Mouse (Mus musculus): ENCODE measurements around the gene Psme3. TPM values are rescaled to one million over a fixed set of nuclear protein-coding genes. Genes with fewer than 3 reads are reported as not detected.

Gene Psme3
- total and polyA plus RNA-seq, 2 experiments from 2014 or later = 74.0 to 76.5 TPM

DNA sequence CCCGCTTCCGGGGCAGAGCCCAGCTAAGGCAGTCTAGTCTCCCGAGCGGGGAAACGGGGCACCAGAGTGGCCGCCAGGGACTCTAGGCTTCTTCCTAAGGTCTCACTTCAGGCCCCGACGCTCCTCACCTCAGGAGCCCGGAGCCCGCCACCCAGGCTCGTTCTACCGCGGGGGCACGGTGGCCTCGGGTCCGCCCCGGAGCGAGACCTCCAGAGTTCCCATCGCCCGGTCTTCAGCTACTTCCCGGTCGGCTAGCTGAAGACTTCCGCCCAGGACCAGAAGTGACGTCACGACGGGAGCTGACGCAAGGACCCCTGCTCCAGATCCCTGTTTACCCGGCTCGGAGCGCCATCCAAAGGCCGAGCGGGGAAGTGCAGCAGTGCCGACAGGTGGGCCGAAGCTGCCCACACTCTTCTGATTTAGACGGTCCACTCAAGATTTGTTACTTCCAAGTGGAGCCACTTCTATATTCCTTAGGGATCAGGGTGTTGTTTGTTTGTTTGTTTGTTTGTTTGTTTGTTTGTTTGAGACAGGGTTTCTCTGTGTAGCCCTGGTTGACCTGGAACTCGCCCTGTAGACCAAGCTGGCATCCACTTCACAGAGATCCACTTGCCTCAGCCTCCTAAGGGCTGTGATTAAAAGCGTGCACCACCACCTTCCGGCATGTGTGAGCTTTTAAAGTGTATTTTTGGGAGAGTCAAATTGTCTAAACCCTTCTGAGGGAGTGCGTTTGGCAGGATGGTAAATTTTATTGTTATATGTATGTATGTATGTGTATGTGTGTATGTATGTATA lies 13.8 kb upstream of the Psme3 start, which contains the start of gene Becn1:
Becn1 (minus strand) TSS at position 283 of the 795 bp plus-strand sequence.
- Histone ChIP-seq H3K4me3 (ENCODE audit: low read depth, low read length) (peak within 1 kb of the TSS; percentile 86), H3K4me1 (ENCODE audit: insufficient read depth, low read length) (peaks cover 6% of the 10 kb centered on the region; the same call in 1 of the 2 replicates), H3K27me3 (ENCODE audit: insufficient read depth, low read length) (no peaks in the 10 kb centered on the region), H3K27ac (ENCODE audit: low read depth, low read length) (peak within 1 kb of the TSS; percentile 55), H3K9ac (replicated peaks; ENCODE audit: low read length, poor library complexity, severe bottlenecking) (peak within 1 kb of the TSS; percentile 88), H3K36me3 (ENCODE audit: insufficient read depth, low read length) (peaks cover 11% of the 10 kb centered on the region; the same call in 1 of the 2 replicates), H3K4me2 (ENCODE audit: low read depth, low read length, poor library complexity, severe bottlenecking) (peak within 1 kb of the TSS; percentile 96), H3K9me3 (ENCODE audit: low read length) (no peaks in the 10 kb centered on the region)
- WGBS = 7% methylated on average over 39 of the region's 39 CpGs
- peak; percentile 92 for ATAC-seq (ENCODE audit: low FRiP score)
- peak; percentile 94 for TF ChIP-seq CTCF (IDR thresholded peaks at IDR 0.05)
- peak; percentile 97 for DNase-seq (ENCODE audit: low spot score)

DNA sequence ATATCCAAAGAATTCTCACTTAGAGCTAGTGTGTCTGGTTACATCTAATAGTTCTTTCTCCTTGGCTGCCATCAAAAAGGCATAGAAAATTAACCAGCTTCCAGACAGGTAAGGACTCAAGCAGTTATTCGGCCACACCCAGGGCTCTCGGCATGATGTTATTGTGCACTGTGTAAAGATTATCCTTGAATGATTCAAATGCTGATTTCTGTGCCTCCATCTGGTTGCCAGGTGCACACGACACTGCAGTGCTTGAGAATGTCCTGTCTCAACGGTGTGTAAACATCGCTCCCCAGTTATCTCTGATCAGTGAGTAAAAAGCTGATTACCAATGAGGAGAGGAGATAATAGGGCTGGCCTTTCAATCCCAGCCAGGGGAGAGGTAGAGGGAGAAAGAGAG lies 8.3 kb upstream of the Psme3 start:
- 35% methylated on average over 5 of the region's 5 CpGs for WGBS
- no peak for DNase-seq (ENCODE audit: low spot score)
- no peak overlapping the region for H3K9ac ChIP-seq (replicated peaks; ENCODE audit: low read length, poor library complexity, severe bottlenecking)
- no peak for TF ChIP-seq CTCF (IDR thresholded peaks at IDR 0.05)
- no peaks in the 10 kb centered on the region for H3K27me3 ChIP-seq (ENCODE audit: insufficient read depth, low read length)
- H3K4me1 ChIP-seq (ENCODE audit: insufficient read depth, low read length) = no peaks in the 10 kb centered on the region
- no peaks in the 10 kb centered on the region for H3K36me3 ChIP-seq (ENCODE audit: insufficient read depth, low read length)
- ATAC-seq (ENCODE audit: low FRiP score) = no peak
- no peaks in the 10 kb centered on the region for H3K9me3 ChIP-seq (ENCODE audit: low read length)
- no peak overlapping the region for H3K4me2 ChIP-seq (ENCODE audit: low read depth, low read length, poor library complexity, severe bottlenecking)
- no peak overlapping the region for H3K4me3 ChIP-seq (ENCODE audit: low read depth, low read length)
- H3K27ac ChIP-seq (ENCODE audit: low read depth, low read length) = no peak overlapping the region

DNA sequence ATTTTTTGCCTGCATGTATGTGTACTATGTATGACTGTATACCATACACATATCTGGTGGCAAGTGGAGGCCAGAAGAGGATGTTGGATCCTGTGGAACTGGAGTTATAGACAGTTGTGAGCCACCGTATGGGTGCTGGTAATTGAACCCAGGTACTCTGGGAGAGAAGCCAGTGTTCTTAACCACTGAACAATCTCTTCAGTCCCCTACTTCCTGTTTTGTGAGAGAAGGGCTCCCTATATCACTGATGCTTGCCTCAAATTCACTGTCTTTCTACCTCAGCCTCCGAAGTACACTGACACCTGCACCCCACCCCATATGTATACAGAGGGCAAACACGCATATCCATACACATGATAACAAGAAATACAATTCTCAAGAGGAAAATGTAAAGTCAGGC lies 4.9 kb upstream of the Psme3 start:
- H3K9ac ChIP-seq (replicated peaks; ENCODE audit: low read length, poor library complexity, severe bottlenecking) = no peak overlapping the region
- WGBS = 83% methylated on average over 3 of the region's 3 CpGs
- no peaks in the 10 kb centered on the region for H3K9me3 ChIP-seq (ENCODE audit: low read length)
- no peaks in the 10 kb centered on the region for H3K4me1 ChIP-seq (ENCODE audit: insufficient read depth, low read length)
- no peak overlapping the region for H3K4me3 ChIP-seq (ENCODE audit: low read depth, low read length)
- no peak for DNase-seq (ENCODE audit: low spot score)
- no peak overlapping the region for H3K4me2 ChIP-seq (ENCODE audit: low read depth, low read length, poor library complexity, severe bottlenecking)
- H3K36me3 ChIP-seq (ENCODE audit: insufficient read depth, low read length) = no peaks in the 10 kb centered on the region
- no peak overlapping the region for H3K27ac ChIP-seq (ENCODE audit: low read depth, low read length)
- ATAC-seq (ENCODE audit: low FRiP score) = no peak
- TF ChIP-seq CTCF (IDR thresholded peaks at IDR 0.05) = no peak
- H3K27me3 ChIP-seq (ENCODE audit: insufficient read depth, low read length) = no peaks in the 10 kb centered on the region

DNA sequence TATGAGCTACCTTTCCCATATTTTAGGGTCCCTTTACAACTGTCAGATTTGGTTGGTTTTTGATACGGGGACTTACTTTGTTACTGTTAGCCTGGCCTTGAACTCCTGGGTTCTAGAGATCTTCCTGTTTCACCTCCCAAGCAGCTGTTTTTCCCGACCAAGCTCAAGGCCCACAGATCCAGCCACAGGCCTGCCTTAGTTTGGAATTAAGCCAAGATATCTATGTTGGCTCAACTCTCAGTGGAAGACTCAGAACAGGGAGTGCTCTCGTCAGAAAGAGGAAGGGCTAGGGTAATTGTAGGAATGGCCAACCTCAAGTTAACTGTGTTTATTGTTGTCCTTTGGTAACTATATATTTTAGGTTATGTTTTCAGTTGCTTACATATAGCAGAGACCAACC lies 3.9 kb upstream of the Psme3 start:
- Histone ChIP-seq H3K36me3 (ENCODE audit: insufficient read depth, low read length) (no peaks in the 10 kb centered on the region), H3K9me3 (ENCODE audit: low read length) (no peaks in the 10 kb centered on the region), H3K4me3 (ENCODE audit: low read depth, low read length) (no peak overlapping the region), H3K9ac (replicated peaks; ENCODE audit: low read length, poor library complexity, severe bottlenecking) (no peak overlapping the region), H3K4me2 (ENCODE audit: low read depth, low read length, poor library complexity, severe bottlenecking) (no peak overlapping the region), H3K4me1 (ENCODE audit: insufficient read depth, low read length) (peaks cover 6% of the 10 kb centered on the region), H3K27ac (ENCODE audit: low read depth, low read length) (no peak overlapping the region), H3K27me3 (ENCODE audit: insufficient read depth, low read length) (no peaks in the 10 kb centered on the region)
- ATAC-seq (ENCODE audit: low FRiP score) (no peak), DNase-seq (ENCODE audit: low spot score) (no peak)
- WGBS = 70% methylated on average over 3 of the region's 3 CpGs
- no peak for TF ChIP-seq CTCF (IDR thresholded peaks at IDR 0.05)

DNA sequence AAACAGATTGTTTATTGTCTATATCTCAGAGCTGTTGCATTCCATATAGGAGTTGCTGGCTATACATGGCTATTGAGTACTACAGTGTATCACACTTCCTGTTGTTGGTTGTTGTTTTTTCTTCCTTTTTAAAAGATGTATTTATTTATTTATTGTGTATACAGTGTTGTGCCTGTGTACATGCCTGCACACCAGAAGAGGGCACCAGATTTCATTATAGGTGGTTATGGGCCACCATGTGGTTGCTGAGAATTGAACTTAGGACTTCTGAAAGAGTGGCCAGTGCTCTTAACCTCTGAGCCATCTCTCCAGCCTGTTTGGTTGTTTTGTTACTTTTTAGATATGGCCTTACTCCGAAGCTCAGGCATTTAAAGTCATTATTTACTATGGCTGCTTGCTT lies 1.4 kb upstream of the Psme3 start:
- no peak for ATAC-seq (ENCODE audit: low FRiP score)
- peak; percentile 37 for TF ChIP-seq CTCF (IDR thresholded peaks at IDR 0.05)
- DNase-seq (ENCODE audit: low spot score) = no peak
- H3K27me3 ChIP-seq (ENCODE audit: insufficient read depth, low read length) = no peaks in the 10 kb centered on the region
- H3K9ac ChIP-seq (replicated peaks; ENCODE audit: low read length, poor library complexity, severe bottlenecking) = no peak overlapping the region
- no peak overlapping the region for H3K4me2 ChIP-seq (ENCODE audit: low read depth, low read length, poor library complexity, severe bottlenecking)
- H3K4me3 ChIP-seq (ENCODE audit: low read depth, low read length) = no peak overlapping the region
- WGBS = 100% methylated on average over 1 of the region's 1 CpGs
- H3K9me3 ChIP-seq (ENCODE audit: low read length) = no peaks in the 10 kb centered on the region
- H3K36me3 ChIP-seq (ENCODE audit: insufficient read depth, low read length) = peaks cover 9% of the 10 kb centered on the region
- H3K4me1 ChIP-seq (ENCODE audit: insufficient read depth, low read length) = peaks cover 7% of the 10 kb centered on the region
- no peak overlapping the region for H3K27ac ChIP-seq (ENCODE audit: low read depth, low read length)

DNA sequence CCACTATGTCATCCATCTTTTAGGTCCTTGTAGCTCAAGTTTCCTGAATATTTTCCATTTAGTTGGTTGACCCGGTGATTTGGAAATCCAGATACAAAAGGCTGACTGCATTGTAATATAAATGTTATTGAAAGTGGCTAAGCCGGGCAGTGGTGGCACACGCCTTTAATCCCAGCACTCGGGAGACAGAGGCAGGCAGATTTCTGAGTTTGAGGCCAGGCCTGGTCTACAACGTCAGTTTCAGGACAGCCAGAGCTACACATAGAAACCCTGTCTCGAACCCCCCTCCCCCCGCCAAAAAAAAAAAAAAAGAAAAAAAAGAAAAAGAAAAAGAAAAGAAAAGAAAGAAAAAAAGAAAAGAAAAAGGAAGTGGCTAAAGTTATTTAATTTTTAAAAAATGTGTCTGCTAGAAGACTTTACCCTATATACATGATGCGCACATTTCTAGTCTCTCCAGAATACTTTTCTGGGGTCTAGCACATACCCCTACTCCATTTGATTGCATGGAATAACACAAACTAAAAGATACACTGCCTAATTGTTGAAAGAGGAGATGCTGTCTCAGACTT lies 847 bp upstream of the Psme3 start:
- Histone ChIP-seq H3K9ac (replicated peaks; ENCODE audit: low read length, poor library complexity, severe bottlenecking) (0 out of 2 replicates have a peak overlapping the region, but pooled peaks have one; percentile 91), H3K4me2 (ENCODE audit: low read depth, low read length, poor library complexity, severe bottlenecking) (peak overlapping the region; percentile 95), H3K36me3 (ENCODE audit: insufficient read depth, low read length) (peaks cover 14% of the 10 kb centered on the region), H3K27ac (ENCODE audit: low read depth, low read length) (peak overlapping the region; percentile 78; the same call in 1 of the 2 replicates), H3K4me3 (ENCODE audit: low read depth, low read length) (peak overlapping the region; percentile 98), H3K9me3 (ENCODE audit: low read length) (no peaks in the 10 kb centered on the region), H3K27me3 (ENCODE audit: insufficient read depth, low read length) (no peaks in the 10 kb centered on the region), H3K4me1 (ENCODE audit: insufficient read depth, low read length) (peaks cover 7% of the 10 kb centered on the region)
- DNase-seq (ENCODE audit: low spot score) (no peak), ATAC-seq (ENCODE audit: low FRiP score) (no peak)
- no peak for TF ChIP-seq CTCF (IDR thresholded peaks at IDR 0.05)
- WGBS = 80% methylated on average over 8 of the region's 8 CpGs
